Mouse (Mus musculus) cortical plate, adult 2 months (tissue): ENCODE data around the gene Pank2.
"Not testable (repeated sequence)": the region's sequence is repeated elsewhere in the genome, so short reads cannot be mapped to it uniquely, and the experiment has no call there.

Experiments
- CTCF ChIP-seq: fragments of 200-500 bp; IDR thresholded peaks from 2 replicates; pipeline ENCODE4 v1.5.1; 2011; ENCODE audit warnings: mild to moderate bottlenecking, control low read depth, low read length; ENCODE audit not compliant: insufficient read depth; ENCODE audit errors: extremely low read depth
- POLR2A ChIP-seq: fragments of 200-500 bp; IDR thresholded peaks from 2 replicates; pipeline ENCODE4 v1.6.1; 2011; ENCODE audit warnings: mild to moderate bottlenecking, low read length, control low read depth; ENCODE audit not compliant: insufficient read depth; ENCODE audit errors: extremely low read depth

DNA sequence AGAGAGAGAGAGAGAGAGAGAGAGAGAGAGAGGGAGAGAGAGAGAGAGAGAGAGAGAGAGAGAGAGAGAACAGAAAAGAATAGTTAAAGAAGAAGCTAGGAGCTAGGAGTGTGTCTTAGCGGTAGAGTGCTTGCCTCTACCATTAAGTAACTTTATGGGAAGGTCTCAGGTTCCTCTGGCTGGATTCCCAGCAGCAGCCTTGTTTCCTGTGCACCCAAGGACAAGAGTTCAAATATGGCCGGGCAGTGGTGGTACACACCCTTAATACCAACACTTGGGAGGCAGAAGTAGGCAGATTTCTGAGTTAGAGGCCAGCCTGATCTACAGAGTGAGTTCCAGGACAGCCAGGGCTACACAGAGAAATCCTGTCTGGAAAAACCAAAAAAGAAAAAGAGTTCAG lies 35.6 kb upstream of the Pank2 start:
- TF ChIP-seq POLR2A, CTCF: not testable (repeated sequence)
